ENCODE assay signal across 8 mouse cellular contexts in the genomic region with DNA sequence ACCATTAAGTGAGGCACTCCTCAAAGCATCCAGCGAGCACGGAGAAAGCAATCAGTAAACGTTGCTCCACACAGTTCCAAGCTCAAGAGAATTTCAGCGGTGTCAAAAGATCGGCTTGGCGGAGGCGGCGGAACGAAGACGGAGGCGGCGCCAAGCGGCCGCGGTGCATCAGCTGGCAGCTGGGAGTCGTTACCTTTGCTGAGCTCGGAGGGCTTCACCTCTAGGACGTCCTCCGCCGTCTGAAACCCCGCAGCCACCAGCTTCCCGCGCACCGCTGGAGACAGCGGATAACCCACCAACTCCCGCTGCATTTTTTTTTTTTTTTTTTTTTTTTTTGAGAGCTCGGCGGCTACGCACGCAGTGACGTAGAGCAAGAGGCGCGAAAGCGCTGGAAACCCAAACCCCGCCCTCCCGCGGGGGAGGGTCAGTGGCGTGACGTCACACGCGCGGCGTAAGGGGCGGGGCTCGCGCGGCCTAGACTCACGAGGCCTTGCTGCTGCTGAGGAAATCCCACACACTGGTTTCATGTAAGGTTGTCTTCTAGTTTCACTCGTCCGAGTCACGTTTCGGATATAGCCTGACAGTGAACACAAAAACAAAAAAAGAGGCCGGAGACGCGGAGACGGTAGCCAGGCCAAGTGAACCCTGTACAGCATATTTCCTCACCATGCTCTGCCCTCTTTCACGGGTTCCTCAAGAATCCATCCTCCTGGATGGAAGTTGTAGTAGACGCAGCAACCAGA. TPM values are rescaled to one million over a fixed set of nuclear protein-coding genes. Genes with fewer than 3 reads are reported as not detected.
DNase-seq lines count a peak whose midpoint lies in the region; ATAC-seq and TF ChIP-seq lines count a peak whose summit lies in the region.

No protein-coding gene starts in this region.

- H3K27me3 ChIP-seq in MEL (ENCODE audit: control insufficient read depth in 1 of 2, insufficient read depth in 2 of 2, low read length in 2 of 2), result no peaks in the 10 kb centered on the region
- H3K27me3 ChIP-seq in cerebellum, adult 2 months (ENCODE audit: control insufficient read depth, insufficient read depth, low read length), result no peaks in the 10 kb centered on the region
- H3K27me3 ChIP-seq in hindbrain, embryonic 10.5 days (ENCODE audit: insufficient read depth, poor library complexity, severe bottlenecking), result no peaks in the 10 kb centered on the region
- no peaks in the 10 kb centered on the region for H3K27me3 ChIP-seq in lung, postnatal 0 days (replicated peaks; ENCODE audit: insufficient read depth, low read length)

- peaks cover 0 to 9% of the 10 kb centered on the region in 2 experiments; a peak in 2 of 4 replicates for H3K4me1 ChIP-seq in MEL (ENCODE audit: control insufficient read depth in 1 of 2, insufficient read depth in 2 of 2, low read length in 2 of 2)
- H3K4me1 ChIP-seq in cerebellum, adult 2 months (ENCODE audit: control insufficient read depth, insufficient read depth, low read length), result no peaks in the 10 kb centered on the region
- H3K4me1 ChIP-seq in hindbrain, embryonic 10.5 days (replicated peaks), result peaks cover 12% of the 10 kb centered on the region
- 0 out of 2 replicates have a peak, but pooled peaks cover 3% of the 10 kb centered on the region for H3K4me1 ChIP-seq in lung, postnatal 0 days (ENCODE audit: insufficient read depth, low read depth, low read length)

- TF ChIP-seq RAD21 in MEL (IDR thresholded peaks at IDR 0.05; ENCODE audit: low read depth, low read length), result no peak

- peak overlapping the region; percentile 90 for H3K27ac ChIP-seq in MEL (ENCODE audit: control insufficient read depth, low read depth, low read length)
- H3K27ac ChIP-seq in cerebellum, adult 2 months (ENCODE audit: insufficient read depth, low read length), result peak overlapping the region; percentile 96
- peak overlapping the region; percentile 97 for H3K27ac ChIP-seq in hindbrain, embryonic 10.5 days
- peak overlapping the region; percentile 84 for H3K27ac ChIP-seq in lung, postnatal 0 days (ENCODE audit: low read length)

- H3K4me3 ChIP-seq in MEL (ENCODE audit: control insufficient read depth in 1 of 2, insufficient read depth in 1 of 2, low read depth in 2 of 2, low read length in 2 of 2), result peak overlapping the region; percentile 64 to 84
- peak overlapping the region; percentile 87 for H3K4me3 ChIP-seq in cerebellum, adult 2 months (replicated peaks; ENCODE audit: insufficient read depth, low read depth, low read length)
- H3K4me3 ChIP-seq in hindbrain, embryonic 10.5 days, result peak overlapping the region; percentile 71
- H3K4me3 ChIP-seq in lung, postnatal 0 days (ENCODE audit: low read depth, low read length), result peak overlapping the region; percentile 58

- TF ChIP-seq POLR2A in MEL (IDR thresholded peaks at IDR 0.05; ENCODE audit: control insufficient read depth in 1 of 2, insufficient read depth in 1 of 2, low read depth in 1 of 2, low read length in 2 of 2, poor library complexity in 1 of 2), result peak; percentile 79 to 99
- TF ChIP-seq POLR2A in cerebellum, adult 2 months (IDR thresholded peaks at IDR 0.05; ENCODE audit: borderline replicate concordance, insufficient read depth, low read length), result peak; percentile 98

- H3K79me2 ChIP-seq in MEL (ENCODE audit: control insufficient read depth, insufficient read depth, low read length, poor library complexity), result peaks cover 4% of the 10 kb centered on the region; the same call in 1 of the 2 replicates

- WGBS in cerebellum, adult 2 months, result 2% methylated on average over 58 of the region's 58 CpGs
- 2% methylated on average over 58 of the region's 58 CpGs for WGBS in hindbrain, embryonic 10.5 days
- WGBS in lung, postnatal 0 days, result 1% methylated on average over 57 of the region's 58 CpGs

- peak; percentile 99 for DNase-seq in MEL (ENCODE audit: low read depth, low spot score)
- peak; percentile 96 to 98 for DNase-seq in cerebellum, adult 2 months
- DNase-seq in forelimb bud, embryonic 11.5 days (ENCODE audit: low read depth, low spot score), result peak; percentile 99
- DNase-seq in hindbrain, embryonic 10.5 days (ENCODE audit: low spot score), result peak; percentile 97
- DNase-seq in layer of hippocampus, adult 9-11 months, result peak; percentile 95
- peak; percentile 95 for DNase-seq in lung, postnatal 0 days (ENCODE audit: low spot score)
- peak; percentile 96 for DNase-seq in ovary, postnatal 14 days (ENCODE audit: low spot score)
- DNase-seq in thymus, postnatal 14 days, result peak; percentile 99

- peak overlapping the region; percentile 90 for H3K9ac ChIP-seq in MEL (ENCODE audit: control insufficient read depth, low read depth, low read length, poor library complexity, severe bottlenecking)
- H3K9ac ChIP-seq in lung, postnatal 0 days (replicated peaks; ENCODE audit: low read depth), result peak overlapping the region; percentile 48

- ATAC-seq in lung, postnatal 0 days, result peak; percentile 99

- TF ChIP-seq EP300 in MEL (IDR thresholded peaks at IDR 0.05; ENCODE audit: low read depth in 1 of 2, low read length in 2 of 2), result no peak
- TF ChIP-seq EP300 in lung, postnatal 0 days (IDR thresholded peaks at IDR 0.05), result no peak

- H3K9me3 ChIP-seq in MEL (replicated peaks; ENCODE audit: insufficient read depth, low read length), result no peaks in the 10 kb centered on the region
- no peaks in the 10 kb centered on the region for H3K9me3 ChIP-seq in hindbrain, embryonic 10.5 days
- H3K9me3 ChIP-seq in lung, postnatal 0 days (ENCODE audit: low read length), result no peaks in the 10 kb centered on the region

- peak overlapping the region; percentile 63 for H3K4me2 ChIP-seq in lung, postnatal 0 days (replicated peaks; ENCODE audit: low read depth, low read length)

- peaks cover 0 to 6% of the 10 kb centered on the region in 2 experiments; a peak in 2 of 4 replicates for H3K36me3 ChIP-seq in MEL (ENCODE audit: control insufficient read depth in 1 of 2, insufficient read depth in 2 of 2, low read length in 2 of 2)
- H3K36me3 ChIP-seq in hindbrain, embryonic 10.5 days, result peaks cover 21% of the 10 kb centered on the region
- H3K36me3 ChIP-seq in lung, postnatal 0 days (ENCODE audit: insufficient read depth, low read length), result no peaks in the 10 kb centered on the region

- no peak for TF ChIP-seq CTCF in MEL (IDR thresholded peaks at IDR 0.05 in 2 of 3, conservative IDR thresholded peaks at IDR 0.05 in 1 of 3; ENCODE audit: control insufficient read depth in 1 of 3, insufficient read depth in 1 of 3, low read depth in 2 of 3, low read length in 3 of 3, poor library complexity in 1 of 3, severe bottlenecking in 1 of 3)
- no peak for TF ChIP-seq CTCF in cerebellum, adult 2 months (IDR thresholded peaks at IDR 0.05; ENCODE audit: borderline replicate concordance, insufficient read depth, low read depth, low read length)
- peak; percentile 23 for TF ChIP-seq CTCF in lung, postnatal 0 days (IDR thresholded peaks at IDR 0.05)

TF ChIP-seq in MEL, 35 proteins besides CTCF, POLR2A, EP300 and RAD21 (continues in another document):
- peak; percentile 81 for TF ChIP-seq SIN3A (IDR thresholded peaks at IDR 0.05; ENCODE audit: low read length)
- TF ChIP-seq TBP (IDR thresholded peaks at IDR 0.05; ENCODE audit: low read depth, low read length), result peak; percentile 91
- no peak for TF ChIP-seq MYB (IDR thresholded peaks at IDR 0.05; ENCODE audit: low read depth, low read length)
- TF ChIP-seq MAZ (IDR thresholded peaks at IDR 0.05; ENCODE audit: low read depth, low read length), result peak; percentile 94
- no peak for TF ChIP-seq ELF1 (IDR thresholded peaks at IDR 0.05; ENCODE audit: low read depth, low read length)
- TF ChIP-seq JUND (IDR thresholded peaks at IDR 0.05; ENCODE audit: low read depth, low read length), result no peak
- TF ChIP-seq BHLHE40 (IDR thresholded peaks at IDR 0.05; ENCODE audit: borderline replicate concordance, low read depth, low read length), result peak; percentile 73; the same call in 1 of the 2 replicates
- no peak for TF ChIP-seq UBTF (IDR thresholded peaks at IDR 0.05; ENCODE audit: borderline replicate concordance, insufficient read depth, low read depth, low read length)
- TF ChIP-seq TCF12 (IDR thresholded peaks at IDR 0.05; ENCODE audit: low read depth, low read length), result peak; percentile 70
- TF ChIP-seq GABPA (IDR thresholded peaks at IDR 0.05; ENCODE audit: low read depth, low read length), result no peak
- peak; percentile 77 for TF ChIP-seq MXI1 (IDR thresholded peaks at IDR 0.05; ENCODE audit: low read depth, low read length)
- no peak for TF ChIP-seq CHD1 (IDR thresholded peaks at IDR 0.05; ENCODE audit: low read depth, low read length)
- TF ChIP-seq MEF2A (IDR thresholded peaks at IDR 0.05; ENCODE audit: extremely low read depth, insufficient replicate concordance, low read depth, low read length, poor library complexity, severe bottlenecking), result no peak
- no peak for TF ChIP-seq USF1 (IDR thresholded peaks at IDR 0.05; ENCODE audit: low read depth, low read length)
- TF ChIP-seq KAT2A (conservative IDR thresholded peaks at IDR 0.05; ENCODE audit: low read depth, low read length), result peak; percentile 24; the same call in 1 of the 2 replicates
- TF ChIP-seq ZNF384 (IDR thresholded peaks at IDR 0.05; ENCODE audit: low read depth, low read length), result peak; percentile 100

RNA-seq across cellular contexts. Expression of a gene that starts 0.5 kb away (rescaled TPM):
- 1.5 and 2.5 TPM in 2 replicates for total RNA-seq in MEL (2012; rRNA removed)
- polyA plus RNA-seq in MEL (2012; ENCODE audit: insufficient read depth in 1 of 2, insufficient read length in 2 of 2, low read depth in 1 of 2, low replicate concordance in 2 of 2, missing spikeins in 1 of 2), result 1 to 10 TPM in 1 of 2 experiments, not detected in 1; 1.9 TPM
- 4.5 and 4.7 TPM in 2 replicates for polyA plus RNA-seq in cerebellum, adult 2 months (2012; rRNA removed)
- polyA plus RNA-seq in hindbrain, embryonic 10.5 days (2016; fragmentation: Nextera tagmentation; extraction: Ambion mirVana), result 12.3 and 13.6 TPM in 2 replicates
- 1.2 and 1.7 TPM in 2 replicates for polyA plus RNA-seq in lung, postnatal 0 days (2015; fragmentation: Nextera tagmentation; extraction: Ambion mirVana)

RNA-seq across cellular contexts. Expression of a gene that starts 0.6 kb away (rescaled TPM):
- total RNA-seq in MEL (2012; rRNA removed), result 0.23 and 0.42 TPM in 2 replicates
- polyA plus RNA-seq in MEL (2012; ENCODE audit: insufficient read depth in 1 of 2, insufficient read length in 2 of 2, low read depth in 1 of 2, low replicate concordance in 2 of 2, missing spikeins in 1 of 2), result under 1 TPM in 1 of 2 experiments, not detected in 1; 0.42 TPM
- polyA plus RNA-seq in cerebellum, adult 2 months (2012; rRNA removed), result 0.87 and 0.98 TPM in 2 replicates
- not detected in 2 replicates for polyA plus RNA-seq in hindbrain, embryonic 10.5 days (2016; fragmentation: Nextera tagmentation; extraction: Ambion mirVana)
- 1.1 and 2.7 TPM in 2 replicates for polyA plus RNA-seq in lung, postnatal 0 days (2015; fragmentation: Nextera tagmentation; extraction: Ambion mirVana)

RNA-seq across cellular contexts. Expression of a gene that starts 45.5 kb away (rescaled TPM):
- 1.3 TPM in 2 replicates for total RNA-seq in MEL (2012; rRNA removed)
- 1 to 10 TPM in 1 of 2 experiments, not detected in 1; 2.8 TPM for polyA plus RNA-seq in MEL (2012; ENCODE audit: insufficient read depth in 1 of 2, insufficient read length in 2 of 2, low read depth in 1 of 2, low replicate concordance in 2 of 2, missing spikeins in 1 of 2)
- 26.6 and 31.3 TPM in 2 replicates for polyA plus RNA-seq in cerebellum, adult 2 months (2012; rRNA removed)
- polyA plus RNA-seq in hindbrain, embryonic 10.5 days (2016; fragmentation: Nextera tagmentation; extraction: Ambion mirVana), result 5.4 and 9.2 TPM in 2 replicates
- polyA plus RNA-seq in lung, postnatal 0 days (2015; fragmentation: Nextera tagmentation; extraction: Ambion mirVana), result 0.64 and 1.2 TPM in 2 replicates

Comparison
In these comparisons a context has a peak if more than half of its experiments do, and no peak if none do; other contexts are left out.
1. Peak in every context shown above with its lines: DNase-seq, ATAC-seq, H3K4me3 ChIP-seq and H3K27ac ChIP-seq.